Mouse (Mus musculus) embryonic facial prominence, embryonic 10.5 days (tissue): Measurements from ENCODE around the gene Narf. TPM values are rescaled to one million over a fixed set of nuclear protein-coding genes. Genes with fewer than 3 reads are reported as not detected.
A peak's percentile ranks its signal among the peaks of the same experiment; 100 is the strongest.

Experiments
- DNase-seq: peaks from one replicate; pipeline ENCODE4 v3.0.0-alpha.2; 2017; ENCODE audit warnings: low spot score
- H3K27ac ChIP-seq: fragments of 300-500 bp; sonication (generic); replicated peaks from 2 replicates; pipeline ENCODE4 v1.5.1; 2016; ENCODE audit warnings: mild to moderate bottlenecking
- H3K27me3 ChIP-seq: fragments of 300-500 bp; sonication (generic); replicated peaks from 2 replicates; pipeline ENCODE4 v1.6.1; 2016; ENCODE audit warnings: low read depth, mild to moderate bottlenecking; ENCODE audit not compliant: poor library complexity, severe bottlenecking
- H3K36me3 ChIP-seq: fragments of 300-500 bp; sonication (generic); replicated peaks from 2 replicates; pipeline ENCODE4 v1.6.1; 2016; ENCODE audit warnings: mild to moderate bottlenecking, moderate library complexity
- H3K4me1 ChIP-seq: fragments of 300-500 bp; sonication (generic); 2 replicates; pipeline ENCODE4 v1.6.1; 2016
- H3K4me3 ChIP-seq: fragments of 300-500 bp; sonication (generic); 2 replicates; pipeline ENCODE4 v1.5.1; 2016; ENCODE audit warnings: mild to moderate bottlenecking, moderate library complexity
- H3K9me3 ChIP-seq: fragments of 300-500 bp; sonication (generic); 2 replicates; pipeline ENCODE4 v1.6.1; 2016; ENCODE audit warnings: mild to moderate bottlenecking
- WGBS: fragments of 180-500 bp; shearing (Covaris S2); methylation state at CpG from one replicate; pipeline ENCODE4 v1.1.7; 2016; 5-methylcytosine and 5-hydroxymethylcytosine counted together
- polyA plus RNA-seq: library from polyadenylated mRNA; unstranded; fragments of >200 nt; fragmentation: Nextera tagmentation; extraction: Ambion mirVana; gene quantifications from 2 replicates; pipeline ENCODE4 v1.2.1, GENCODE M21; 2016

Gene Narf
- polyA plus RNA-seq, 1 experiment from 2014 or later, result 55.6 TPM

DNA sequence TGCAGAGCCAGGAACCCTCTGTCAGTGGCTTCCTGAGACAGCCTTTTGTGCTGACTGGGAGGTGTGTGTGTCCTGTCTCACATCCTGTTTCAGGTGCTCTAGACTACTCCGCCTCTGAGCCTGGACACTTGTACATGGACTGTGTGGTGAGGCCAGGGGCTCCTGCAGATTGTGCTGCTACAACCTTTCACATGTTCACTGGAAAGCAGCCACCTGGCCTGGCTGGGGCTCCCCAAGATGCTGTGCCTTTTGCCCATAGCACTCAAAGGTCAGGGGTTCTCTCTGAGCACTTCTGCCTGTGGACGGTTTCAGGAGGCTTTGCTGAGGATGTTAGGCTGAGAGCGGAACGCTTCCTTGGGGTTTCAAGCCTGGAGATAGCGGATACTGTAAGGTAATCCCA, 16.3 kb upstream of the Narf start:
- H3K27me3 ChIP-seq, result no peaks in the 10 kb centered on the region
- H3K36me3 ChIP-seq, result peaks cover 96% of the 10 kb centered on the region
- no peak overlapping the region for H3K27ac ChIP-seq
- H3K4me3 ChIP-seq, result no peak overlapping the region
- no peaks in the 10 kb centered on the region for H3K9me3 ChIP-seq
- DNase-seq, result no peak
- H3K4me1 ChIP-seq, result no peaks in the 10 kb centered on the region
- WGBS, result 88% methylated on average over 5 of the region's 5 CpGs

DNA sequence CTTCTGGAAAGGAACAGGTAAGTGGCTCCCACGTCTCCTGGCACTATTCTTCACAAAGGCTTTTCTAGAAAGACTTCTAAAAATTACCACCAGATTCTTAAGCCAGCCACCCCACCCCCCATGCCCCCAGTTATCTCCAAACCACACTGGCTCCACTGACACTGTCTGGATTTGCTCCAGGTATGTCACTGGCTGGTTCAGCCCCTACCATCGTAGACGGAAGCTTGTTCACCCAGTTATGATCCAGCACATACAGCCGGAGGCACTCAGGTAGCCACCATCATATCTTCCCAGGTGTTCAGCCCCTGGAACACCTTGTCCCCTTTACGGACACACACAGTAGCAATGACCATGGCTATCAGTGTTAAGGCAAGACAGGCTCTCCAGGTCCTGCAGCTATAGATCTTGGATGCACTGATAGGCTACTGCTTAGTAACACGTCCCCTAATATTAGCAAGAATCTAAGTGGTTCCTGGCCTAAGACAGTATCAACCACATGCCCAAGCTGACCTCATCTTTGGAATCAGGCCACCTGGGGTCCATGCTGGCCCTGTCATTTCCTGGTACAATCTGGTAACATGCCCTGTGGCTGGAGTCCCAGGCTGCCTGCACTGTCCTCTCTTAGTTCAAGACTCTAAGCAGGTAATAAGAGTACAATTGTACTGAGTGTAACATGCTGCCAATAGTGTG, 15.6 kb upstream of the Narf start:
- Histone ChIP-seq H3K27ac (no peak overlapping the region), H3K9me3 (no peaks in the 10 kb centered on the region), H3K4me3 (no peak overlapping the region), H3K27me3 (no peaks in the 10 kb centered on the region), H3K4me1 (no peaks in the 10 kb centered on the region), H3K36me3 (peaks cover 96% of the 10 kb centered on the region)
- DNase-seq, result no peak
- 95% methylated on average over 6 of the region's 6 CpGs for WGBS

DNA sequence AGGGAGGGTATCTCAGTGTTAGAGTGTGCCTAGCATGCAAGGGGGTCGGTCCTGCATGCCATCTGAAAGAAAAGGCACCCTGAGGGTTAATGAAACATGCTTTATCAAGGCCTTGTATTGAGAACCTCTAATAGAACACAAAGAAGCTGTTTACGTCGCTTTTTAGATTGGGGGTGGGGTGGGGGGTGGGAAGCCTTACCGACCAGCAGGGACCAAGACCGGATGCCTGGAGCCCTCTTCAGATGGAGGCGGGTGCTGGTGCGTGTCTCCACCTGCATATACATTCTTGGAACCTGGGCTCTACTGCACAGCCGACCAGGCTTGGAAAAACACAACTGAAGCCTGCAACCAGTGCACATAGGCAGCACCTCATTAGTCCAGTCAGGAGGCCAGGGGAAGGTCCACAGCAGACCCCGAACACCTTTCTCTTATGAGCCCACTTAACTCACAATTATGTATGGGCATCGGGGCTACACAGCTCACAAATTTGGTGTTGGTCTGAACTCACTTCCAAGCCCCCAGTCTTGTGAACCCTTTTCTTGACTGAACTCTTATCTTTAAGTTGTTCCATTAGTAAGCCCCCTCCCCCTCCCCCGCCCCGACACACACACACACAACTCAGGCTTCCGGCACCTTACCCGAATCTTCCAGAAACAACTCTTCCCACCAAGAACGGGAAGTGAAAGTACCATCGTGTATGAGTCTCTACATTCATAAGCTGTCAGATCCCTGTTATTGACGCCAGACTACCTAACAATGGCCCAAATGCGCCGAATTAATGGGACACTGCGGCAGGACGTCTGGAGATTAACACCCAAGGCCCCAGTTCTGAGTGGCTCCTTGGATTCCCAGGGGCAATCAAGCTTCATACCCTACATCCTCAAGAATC, 8.7 kb upstream of the Narf start:
- Histone ChIP-seq H3K27me3 (no peaks in the 10 kb centered on the region), H3K4me3 (peak overlapping the region; percentile 75), H3K36me3 (peaks cover 45% of the 10 kb centered on the region), H3K9me3 (no peaks in the 10 kb centered on the region), H3K27ac (peak overlapping the region; percentile 85), H3K4me1 (peaks cover 19% of the 10 kb centered on the region)
- peak; percentile 12 for DNase-seq
- 32% methylated on average over 21 of the region's 21 CpGs for WGBS

DNA sequence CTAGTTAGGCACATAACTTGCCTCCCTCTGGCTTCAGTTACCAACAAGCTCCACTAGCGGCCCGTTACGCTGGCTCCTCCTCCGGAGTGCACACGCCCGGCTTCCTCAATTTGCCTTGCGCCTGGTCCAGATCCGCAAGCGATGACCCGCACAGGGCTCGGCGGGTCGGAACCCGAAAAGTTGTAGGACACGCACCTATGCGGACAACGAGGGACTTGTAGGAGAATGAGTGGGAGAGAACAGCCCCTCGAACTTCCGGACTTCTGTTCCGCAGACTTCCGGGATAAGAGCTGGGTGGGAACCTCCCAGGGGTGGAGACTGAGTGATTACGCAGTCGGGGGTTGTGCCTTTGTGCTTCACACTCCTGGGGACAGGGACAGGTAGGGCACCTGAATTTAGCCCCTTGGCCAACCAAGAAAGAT, 8.0 kb upstream of the Narf start, which contains the start of gene Cybc1:
Cybc1 (minus strand) TSS at position 305 of the 422 bp plus-strand sequence.
- Histone ChIP-seq H3K27ac (peak within 1 kb of the TSS; percentile 85), H3K36me3 (peaks cover 39% of the 10 kb centered on the region), H3K27me3 (no peaks in the 10 kb centered on the region), H3K9me3 (no peaks in the 10 kb centered on the region), H3K4me3 (peak within 1 kb of the TSS; percentile 75), H3K4me1 (peaks cover 19% of the 10 kb centered on the region)
- WGBS, result under 1% methylated on average over 23 of the region's 23 CpGs
- peak; percentile 81 for DNase-seq

DNA sequence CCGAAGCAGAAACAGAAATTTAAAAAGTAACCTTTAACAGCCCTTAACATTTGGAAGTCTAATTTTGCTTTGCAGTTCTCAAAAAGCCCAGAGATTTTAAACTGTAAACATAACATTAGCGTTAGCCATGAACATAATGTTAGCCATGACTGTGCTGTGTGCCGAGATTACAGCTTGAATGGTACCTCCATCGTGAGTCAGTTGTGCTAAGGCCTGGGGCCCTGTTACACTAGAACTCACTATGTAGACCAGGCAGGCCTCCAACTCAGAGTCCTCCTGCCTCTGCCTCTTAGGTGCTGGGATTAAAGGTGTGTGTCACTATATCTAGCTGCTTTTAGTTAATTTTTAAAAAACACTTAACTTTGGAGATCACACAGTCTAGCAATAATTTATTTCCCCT, 5.9 kb upstream of the Narf start:
- Histone ChIP-seq H3K4me3 (no peak overlapping the region), H3K4me1 (peaks cover 27% of the 10 kb centered on the region), H3K9me3 (no peaks in the 10 kb centered on the region), H3K36me3 (peaks cover 17% of the 10 kb centered on the region), H3K27ac (no peak overlapping the region), H3K27me3 (no peaks in the 10 kb centered on the region)
- no peak for DNase-seq
- 81% methylated on average over 4 of the region's 4 CpGs for WGBS

DNA sequence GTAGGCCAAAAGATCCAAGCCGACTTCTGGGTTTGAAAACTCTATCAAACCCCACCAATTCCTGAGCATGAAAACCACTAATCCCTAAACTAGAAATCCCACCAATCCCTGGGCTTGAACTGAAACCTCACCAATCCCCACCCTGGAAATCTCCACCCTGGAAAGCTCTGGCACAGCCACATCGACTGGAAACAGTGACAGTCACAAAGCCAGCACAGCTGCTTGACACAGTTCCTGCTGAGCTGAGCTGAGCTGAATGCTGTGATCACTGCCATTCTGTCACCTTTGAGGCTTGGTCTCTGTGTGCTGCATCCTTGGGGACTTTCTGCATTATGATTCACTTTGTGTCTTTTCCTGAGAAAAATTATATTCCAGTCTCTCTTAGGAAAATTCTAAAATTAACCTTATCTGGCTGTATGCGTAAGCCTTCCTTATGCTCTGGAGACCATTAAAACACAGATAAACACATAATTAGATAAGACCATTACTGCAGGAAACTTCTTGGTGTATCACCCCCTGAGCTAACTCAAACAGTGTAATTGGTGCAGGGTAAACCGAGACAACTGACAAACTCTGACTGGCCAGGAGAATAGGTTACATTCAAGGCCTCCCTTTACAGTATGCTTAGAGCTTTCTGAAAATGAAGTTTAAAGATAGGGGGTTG, 5.3 kb upstream of the Narf start:
- Histone ChIP-seq H3K4me1 (peaks cover 30% of the 10 kb centered on the region), H3K27me3 (no peaks in the 10 kb centered on the region), H3K36me3 (peaks cover 11% of the 10 kb centered on the region), H3K4me3 (no peak overlapping the region), H3K9me3 (no peaks in the 10 kb centered on the region), H3K27ac (no peak overlapping the region)
- 57% methylated on average over 4 of the region's 4 CpGs for WGBS
- no peak for DNase-seq

DNA sequence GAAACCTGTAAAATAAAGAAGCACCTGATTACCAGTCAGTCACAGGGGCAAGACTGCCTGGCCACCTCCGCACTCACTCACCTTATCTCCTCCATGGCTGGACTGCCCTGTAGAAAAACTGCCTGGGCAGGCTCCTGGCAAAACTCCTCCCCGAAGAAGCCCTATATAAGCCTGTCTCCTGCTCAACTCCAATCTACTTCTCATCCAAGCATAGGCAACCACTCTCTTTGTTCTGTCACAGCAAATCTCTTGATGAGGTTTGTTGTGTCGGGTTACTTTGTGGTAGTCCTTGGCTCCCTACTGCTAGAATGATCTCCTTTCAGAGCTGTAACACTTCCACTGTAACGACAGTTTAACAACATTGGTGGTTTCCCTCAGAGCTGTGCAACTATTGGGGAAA, 4.3 kb upstream of the Narf start:
- WGBS, result 42% methylated on average over 4 of the region's 4 CpGs
- 0 out of 2 replicates have a peak, but pooled peaks cover 2% of the 10 kb centered on the region for H3K36me3 ChIP-seq
- DNase-seq, result no peak
- H3K4me3 ChIP-seq, result no peak overlapping the region
- H3K27me3 ChIP-seq, result no peaks in the 10 kb centered on the region
- no peaks in the 10 kb centered on the region for H3K9me3 ChIP-seq
- H3K27ac ChIP-seq, result no peak overlapping the region
- peaks cover 28% of the 10 kb centered on the region for H3K4me1 ChIP-seq

DNA sequence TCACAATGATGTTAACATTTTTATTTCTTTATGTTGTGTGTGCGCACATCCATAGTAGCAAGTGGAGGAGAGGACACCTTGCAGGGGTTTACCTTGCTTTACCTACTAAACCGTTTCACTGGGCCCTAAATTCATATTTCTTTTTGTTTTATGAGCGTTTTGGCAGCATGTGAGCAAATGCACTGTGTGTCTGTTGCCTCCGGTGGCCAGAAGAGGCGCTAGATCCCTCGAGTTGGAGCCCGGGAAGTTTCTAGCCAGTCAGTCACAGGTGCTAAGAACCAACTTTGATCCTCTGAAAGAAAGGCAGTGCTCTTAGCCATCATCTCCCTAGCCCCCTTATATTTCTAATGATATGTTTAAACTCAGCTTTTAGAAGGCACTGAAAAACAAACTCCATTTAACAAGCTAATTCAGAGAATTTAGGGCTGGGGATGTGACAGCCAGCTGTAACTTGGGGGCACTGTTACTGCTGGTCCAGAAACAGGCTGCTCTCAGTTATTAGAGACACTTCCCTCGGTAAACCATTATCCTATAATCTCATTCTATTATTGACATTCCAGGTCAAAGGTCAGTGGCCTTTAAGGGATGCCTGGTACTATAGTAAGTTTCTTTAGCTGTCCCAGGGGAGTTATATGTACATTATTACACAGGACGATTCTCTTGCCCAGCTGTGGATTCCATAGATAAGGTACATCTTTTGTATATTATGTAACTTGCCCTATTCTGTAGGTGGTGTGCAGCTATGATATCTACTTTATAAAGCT, 1.4 kb upstream of the Narf start:
- H3K9me3 ChIP-seq, result no peaks in the 10 kb centered on the region
- WGBS, result 25% methylated on average over 9 of the region's 9 CpGs
- H3K4me3 ChIP-seq, result peak overlapping the region; percentile 78
- peak; percentile 56 for DNase-seq
- H3K27ac ChIP-seq, result peak overlapping the region; percentile 96
- H3K4me1 ChIP-seq, result peaks cover 23% of the 10 kb centered on the region
- no peaks in the 10 kb centered on the region for H3K27me3 ChIP-seq
- H3K36me3 ChIP-seq, result peaks cover 18% of the 10 kb centered on the region

DNA sequence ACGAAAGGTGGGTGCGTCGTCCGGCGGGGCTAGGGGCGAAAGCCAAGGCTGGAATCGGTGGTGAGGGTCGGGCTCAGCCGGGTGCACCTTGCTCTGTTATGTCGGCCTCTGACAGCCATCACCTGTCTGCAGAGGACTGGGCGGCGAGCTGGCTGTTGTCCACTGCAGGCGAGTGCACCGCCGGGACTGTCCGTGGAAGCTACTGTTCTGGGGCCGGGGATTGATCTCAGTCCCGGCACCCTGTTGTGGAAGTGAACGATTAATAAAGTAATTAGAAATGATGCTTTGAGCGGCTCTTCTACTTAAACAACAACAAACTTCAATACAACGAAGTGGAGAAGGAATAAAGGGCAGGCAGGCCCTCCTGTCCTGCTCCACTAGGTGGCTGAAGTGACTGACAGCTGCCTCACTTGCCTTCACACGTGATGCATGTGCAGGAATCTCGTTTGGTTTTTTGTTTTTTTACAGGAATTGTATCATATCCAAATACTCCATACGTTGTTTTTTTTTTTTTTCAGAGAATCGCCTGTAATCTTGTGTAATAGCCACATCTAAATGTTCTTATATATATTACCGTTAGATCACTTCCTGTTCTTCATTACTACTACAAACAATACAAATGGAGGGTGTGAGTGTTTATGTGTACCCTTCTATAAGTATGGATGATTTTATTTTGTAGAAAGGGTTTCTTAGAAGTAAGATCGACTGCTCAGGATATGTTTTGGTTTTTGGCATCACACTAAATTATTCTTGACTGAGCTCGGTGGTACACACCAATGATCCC, 484 bp downstream of the Narf start:
- Histone ChIP-seq H3K4me1 (peaks cover 23% of the 10 kb centered on the region), H3K27ac (peak overlapping the region; percentile 96), H3K36me3 (peaks cover 37% of the 10 kb centered on the region), H3K27me3 (no peaks in the 10 kb centered on the region), H3K4me3 (peak overlapping the region; percentile 78), H3K9me3 (no peaks in the 10 kb centered on the region)
- no peak for DNase-seq
- WGBS, result 7% methylated on average over 28 of the region's 28 CpGs

DNA sequence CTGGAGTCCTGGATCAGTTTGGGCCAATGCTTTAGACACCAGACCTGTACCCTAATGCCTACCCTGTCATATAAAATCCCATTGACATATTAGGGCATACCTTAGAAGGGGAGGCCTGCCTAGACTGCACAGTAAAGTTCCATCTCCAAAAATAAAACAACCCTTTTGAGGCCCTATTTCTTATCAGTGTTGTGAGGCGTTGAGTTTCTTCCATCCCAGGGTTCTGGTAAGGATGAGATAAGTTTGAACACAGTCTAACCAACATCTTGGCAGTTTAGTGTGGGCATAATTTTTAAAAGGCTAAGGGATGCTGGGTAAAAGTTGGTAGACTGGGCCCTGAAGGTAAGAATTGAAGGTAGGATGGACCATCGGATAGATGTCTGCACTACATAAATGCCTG, 2.6 kb downstream of the Narf start:
- no peak overlapping the region for H3K4me3 ChIP-seq
- no peak overlapping the region for H3K27ac ChIP-seq
- no peaks in the 10 kb centered on the region for H3K9me3 ChIP-seq
- 95% methylated on average over 2 of the region's 2 CpGs for WGBS
- H3K4me1 ChIP-seq, result peaks cover 23% of the 10 kb centered on the region
- no peak for DNase-seq
- no peaks in the 10 kb centered on the region for H3K27me3 ChIP-seq
- H3K36me3 ChIP-seq, result peaks cover 56% of the 10 kb centered on the region

DNA sequence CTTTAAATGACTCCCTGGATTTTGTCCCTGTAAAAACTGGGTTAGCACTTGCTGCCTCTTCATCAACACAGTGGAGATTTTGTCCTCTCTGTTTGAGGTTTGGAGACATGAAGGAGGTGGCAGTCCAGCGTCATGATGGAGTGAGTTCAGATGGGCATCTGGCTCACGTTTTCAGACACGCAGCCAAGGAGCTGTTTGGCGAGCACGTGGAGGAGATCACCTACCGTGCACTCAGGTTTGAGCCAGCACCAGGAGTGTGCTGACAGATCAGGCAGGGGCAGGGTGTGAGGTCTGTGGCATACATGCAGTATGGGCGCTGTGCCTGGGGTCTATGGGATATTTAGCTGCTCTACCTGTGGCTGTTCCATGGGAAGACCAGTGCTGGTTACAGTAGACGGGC, 13.1 kb downstream of the Narf start:
- Histone ChIP-seq H3K27ac (no peak overlapping the region), H3K9me3 (no peaks in the 10 kb centered on the region), H3K27me3 (no peaks in the 10 kb centered on the region), H3K4me1 (no peaks in the 10 kb centered on the region), H3K36me3 (peaks cover 98% of the 10 kb centered on the region), H3K4me3 (no peak overlapping the region)
- WGBS, result 93% methylated on average over 8 of the region's 8 CpGs
- no peak for DNase-seq
